Mouse (Mus musculus): Measurements from ENCODE around the gene Pdzd3.

- no peak for TF ChIP-seq EP300 (IDR thresholded peaks at IDR 0.05; ENCODE audit: low read depth)
- TF ChIP-seq CTCF (IDR thresholded peaks at IDR 0.05; ENCODE audit: low read depth) = no peak
These were observed 19.7 kb downstream of the Pdzd3 start for GRCm38 (mm10) chr9:44231609-44232008.
